Mouse (Mus musculus): ENCODE results near the gene Hmg20b. TPM values are rescaled to one million over a fixed set of nuclear protein-coding genes. Genes with fewer than 3 reads are reported as not detected.

Gene Hmg20b
- polyA plus RNA-seq, 1 experiment from 2014 or later, result 97.9 TPM

DNA sequence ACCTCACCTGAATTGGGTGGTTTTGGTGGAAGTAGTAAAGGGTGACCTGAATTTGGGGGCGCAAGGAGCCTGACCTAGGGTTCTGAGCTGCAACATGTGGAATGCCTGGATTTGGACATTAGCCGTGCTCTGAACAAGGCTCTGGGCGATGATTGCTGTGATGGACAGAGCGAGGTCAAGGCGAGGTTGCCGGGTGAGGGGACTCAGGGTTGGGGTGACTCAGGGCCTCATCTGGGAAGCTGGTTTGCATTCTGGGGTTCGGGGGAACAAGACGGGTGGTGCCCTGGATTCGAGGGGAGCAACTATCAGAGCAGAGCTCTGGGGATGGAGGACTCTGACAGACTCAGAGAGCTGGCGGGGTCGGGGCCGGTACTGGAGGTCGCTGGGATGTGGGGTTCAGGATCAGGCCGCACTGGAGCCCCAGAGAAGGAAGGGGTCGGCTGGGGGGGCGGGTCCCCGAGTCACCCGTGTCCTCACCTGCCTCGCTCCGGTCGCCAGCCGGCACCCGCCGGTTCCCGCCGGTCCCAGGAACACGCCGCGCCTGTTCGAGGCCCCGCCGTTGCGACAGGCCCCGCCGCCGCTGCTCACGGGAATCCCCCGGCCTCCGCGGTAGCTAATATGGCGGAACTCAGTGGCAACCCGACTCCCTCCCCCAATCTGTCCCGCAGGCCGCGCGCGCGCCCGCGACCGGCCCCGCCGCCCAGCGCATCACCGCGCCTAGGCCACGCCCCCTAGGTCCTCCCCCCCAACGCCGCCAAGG lies 27.7 kb upstream of the Hmg20b start, which contains the start of gene Fzr1:
Gene Fzr1 (minus strand): TSS at position 724 of the 760 bp plus-strand sequence.
- Histone ChIP-seq H3K4me3 (peak within 1 kb of the TSS; percentile 85), H3K4me2 (replicated peaks) (peak within 1 kb of the TSS; percentile 84), H3K9me3 (no peaks in the 10 kb centered on the region), H3K27me3 (no peaks in the 10 kb centered on the region), H3K9ac (replicated peaks) (peak within 1 kb of the TSS; percentile 97), H3K27ac (replicated peaks) (peak within 1 kb of the TSS; percentile 81), H3K4me1 (peaks cover 33% of the 10 kb centered on the region), H3K36me3 (peaks cover 28% of the 10 kb centered on the region)
- WGBS, result under 1% methylated on average over 31 of the region's 59 CpGs
- peak; percentile 72 for ATAC-seq (ENCODE audit: low FRiP score, low read depth)

DNA sequence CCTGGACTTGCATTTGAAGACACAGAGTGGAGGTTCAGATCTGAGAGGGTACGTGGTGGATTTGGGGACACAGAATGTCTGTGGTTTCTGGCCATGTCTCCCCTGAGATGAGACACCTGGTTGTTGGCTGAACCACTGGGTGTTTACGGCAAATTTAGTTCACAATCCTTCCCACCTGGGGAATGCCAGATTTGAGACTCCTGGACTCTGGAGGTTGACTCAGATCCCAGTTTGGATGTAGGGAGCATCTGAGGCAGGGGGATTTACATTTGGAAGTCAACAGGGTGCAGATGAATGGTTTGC lies 27.0 kb upstream of the Hmg20b start:
- no peak for ATAC-seq (ENCODE audit: low FRiP score, low read depth)
- Histone ChIP-seq H3K27me3 (no peaks in the 10 kb centered on the region), H3K9me3 (no peaks in the 10 kb centered on the region), H3K4me1 (peaks cover 33% of the 10 kb centered on the region), H3K4me3 (peak overlapping the region; percentile 85), H3K4me2 (replicated peaks) (peak overlapping the region; percentile 84), H3K27ac (replicated peaks) (0 out of 2 replicates have a peak overlapping the region, but pooled peaks have one; percentile 73), H3K36me3 (peaks cover 34% of the 10 kb centered on the region), H3K9ac (replicated peaks) (peak overlapping the region; percentile 97)
- 63% methylated on average over 2 of the region's 2 CpGs for WGBS

DNA sequence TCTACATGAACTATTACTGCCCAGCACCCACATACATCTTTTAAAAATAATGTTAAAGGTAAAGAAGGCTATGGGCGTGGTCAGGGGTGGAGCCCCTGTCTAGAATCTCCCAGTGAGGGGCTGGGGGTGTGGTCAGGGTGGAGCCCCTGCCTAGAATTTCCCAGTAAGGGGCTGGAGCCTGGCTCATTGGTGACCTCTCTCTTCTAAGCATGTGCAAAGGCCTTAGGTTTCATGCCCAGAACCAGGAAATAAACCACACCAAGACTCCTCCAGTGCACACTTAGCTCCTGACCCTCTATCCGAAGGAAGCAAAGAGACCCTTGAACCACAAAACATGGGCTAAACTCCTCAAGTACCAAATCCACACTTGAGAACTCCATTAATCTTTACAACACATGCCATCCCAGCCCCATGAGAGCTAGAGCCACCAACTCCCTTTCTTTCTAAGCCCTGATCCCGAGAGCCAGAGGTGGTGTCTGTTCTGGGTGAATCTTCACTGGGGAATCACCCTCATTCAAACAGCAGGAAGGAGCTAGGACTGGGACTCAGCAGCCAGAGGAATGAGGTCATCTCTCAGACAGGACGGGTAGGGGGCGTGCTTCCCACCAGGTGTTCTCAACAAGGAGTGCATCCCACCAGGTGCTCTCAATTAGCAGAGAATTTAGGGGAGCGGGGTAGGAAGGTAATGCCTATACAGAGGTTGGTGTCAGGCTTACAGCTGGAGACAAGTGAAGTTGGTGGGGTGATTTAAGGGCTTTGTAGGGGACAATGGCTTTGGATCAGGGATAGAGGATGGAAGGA lies 26.5 kb upstream of the Hmg20b start:
- no peaks in the 10 kb centered on the region for H3K9me3 ChIP-seq
- WGBS, result 40% methylated on average over 6 of the region's 6 CpGs
- H3K27ac ChIP-seq (replicated peaks), result 0 out of 2 replicates have a peak overlapping the region, but pooled peaks have one; percentile 3
- peak overlapping the region; percentile 84 for H3K4me2 ChIP-seq (replicated peaks)
- no peaks in the 10 kb centered on the region for H3K27me3 ChIP-seq
- H3K4me1 ChIP-seq, result peaks cover 29% of the 10 kb centered on the region
- H3K4me3 ChIP-seq, result peak overlapping the region; percentile 85
- peak overlapping the region; percentile 97 for H3K9ac ChIP-seq (replicated peaks)
- peaks cover 40% of the 10 kb centered on the region for H3K36me3 ChIP-seq
- ATAC-seq (ENCODE audit: low FRiP score, low read depth), result no peak

DNA sequence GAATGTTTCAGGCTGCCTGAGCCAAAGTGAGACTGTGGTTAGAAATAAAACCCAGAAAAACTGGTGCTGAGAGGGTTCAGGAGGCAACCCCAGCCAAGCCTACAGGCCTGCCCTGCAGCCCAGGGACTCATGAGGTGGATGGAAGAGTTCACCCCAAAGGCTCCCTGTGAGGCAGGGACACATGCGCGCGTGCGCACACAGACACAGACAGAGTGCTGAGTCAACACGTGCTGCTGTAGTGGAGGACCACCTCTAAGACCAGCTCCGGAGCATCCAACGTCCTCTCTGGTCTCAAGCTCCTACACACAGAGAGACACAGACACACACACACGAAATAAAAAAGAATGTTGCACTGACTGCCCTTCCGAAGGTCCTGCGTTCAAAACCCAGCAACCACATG lies 25.0 kb upstream of the Hmg20b start:
- H3K9me3 ChIP-seq, result no peaks in the 10 kb centered on the region
- peaks cover 29% of the 10 kb centered on the region for H3K4me1 ChIP-seq
- WGBS, result 92% methylated on average over 10 of the region's 10 CpGs
- no peak overlapping the region for H3K9ac ChIP-seq (replicated peaks)
- H3K27ac ChIP-seq (replicated peaks), result no peak overlapping the region
- no peak for ATAC-seq (ENCODE audit: low FRiP score, low read depth)
- H3K36me3 ChIP-seq, result peaks cover 54% of the 10 kb centered on the region
- no peak overlapping the region for H3K4me3 ChIP-seq
- no peaks in the 10 kb centered on the region for H3K27me3 ChIP-seq
- 0 out of 2 replicates have a peak overlapping the region, but pooled peaks have one; percentile 84 for H3K4me2 ChIP-seq (replicated peaks)

DNA sequence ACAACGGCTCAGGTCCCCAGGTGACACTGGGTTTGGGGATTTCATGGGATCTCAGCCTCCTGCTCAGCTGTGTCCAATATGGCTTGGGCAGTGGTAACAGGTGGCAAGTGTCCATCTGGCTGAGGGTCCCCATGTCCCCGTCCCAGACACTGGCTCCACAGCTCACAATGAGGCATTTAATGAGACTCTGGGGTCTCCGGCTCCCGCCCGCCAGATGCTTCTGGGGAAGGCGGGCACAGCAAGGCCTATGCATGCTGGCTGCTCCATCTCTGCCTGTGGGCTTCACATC lies 16.9 kb upstream of the Hmg20b start:
- ATAC-seq (ENCODE audit: low FRiP score, low read depth), result no peak
- H3K9me3 ChIP-seq, result no peaks in the 10 kb centered on the region
- WGBS, result 78% methylated on average over 6 of the region's 6 CpGs
- H3K4me1 ChIP-seq, result peaks cover 43% of the 10 kb centered on the region
- H3K9ac ChIP-seq (replicated peaks), result 0 out of 2 replicates have a peak overlapping the region, but pooled peaks have one; percentile 28
- peaks cover 61% of the 10 kb centered on the region for H3K36me3 ChIP-seq
- no peak overlapping the region for H3K4me3 ChIP-seq
- peaks cover 36% of the 10 kb centered on the region for H3K27me3 ChIP-seq
- H3K27ac ChIP-seq (replicated peaks), result 0 out of 2 replicates have a peak overlapping the region, but pooled peaks have one; percentile 25
- no peak overlapping the region for H3K4me2 ChIP-seq (replicated peaks)

DNA sequence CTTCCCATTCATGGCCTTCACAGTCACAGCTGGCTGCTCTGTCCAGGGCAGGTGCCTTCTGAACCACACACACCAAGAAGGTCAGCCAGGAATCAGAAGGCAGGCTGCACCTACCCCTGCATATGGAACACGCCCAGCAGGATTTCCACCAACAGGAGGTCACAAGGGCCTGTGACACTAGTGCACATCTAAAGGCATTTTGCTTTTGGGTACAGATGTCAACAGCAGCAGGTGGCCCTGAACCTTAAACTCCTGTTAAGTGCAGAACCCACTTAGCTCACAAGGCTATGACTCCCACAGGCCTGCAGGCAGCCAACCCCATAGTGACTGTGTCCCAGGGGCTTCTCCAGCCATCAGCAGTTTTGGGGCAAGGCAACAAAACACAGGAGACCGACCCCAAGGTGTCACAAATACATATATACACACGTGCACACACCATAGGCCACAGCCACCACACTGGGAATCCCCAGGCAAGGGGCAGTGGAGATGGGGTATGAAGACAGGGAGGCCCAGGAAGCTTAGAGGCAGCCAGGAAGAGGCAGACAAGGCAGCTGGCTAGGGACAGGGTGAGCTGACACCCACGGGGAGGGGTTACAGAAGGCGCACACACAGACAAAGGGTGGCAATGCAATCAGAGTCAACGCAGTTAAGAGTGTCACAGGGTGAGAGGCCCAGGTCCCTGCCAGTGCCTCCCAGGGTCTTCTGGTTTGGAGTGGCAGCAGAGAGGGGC lies 16.4 kb upstream of the Hmg20b start:
- Histone ChIP-seq H3K4me1 (peaks cover 43% of the 10 kb centered on the region), H3K4me3 (no peak overlapping the region), H3K27me3 (peaks cover 36% of the 10 kb centered on the region), H3K36me3 (peaks cover 56% of the 10 kb centered on the region), H3K9me3 (no peaks in the 10 kb centered on the region), H3K9ac (replicated peaks) (peak overlapping the region; percentile 28; the same call in 1 of the 2 replicates), H3K4me2 (replicated peaks) (no peak overlapping the region), H3K27ac (replicated peaks) (peak overlapping the region; percentile 54)
- 80% methylated on average over 6 of the region's 6 CpGs for WGBS
- ATAC-seq (ENCODE audit: low FRiP score, low read depth), result no peak

DNA sequence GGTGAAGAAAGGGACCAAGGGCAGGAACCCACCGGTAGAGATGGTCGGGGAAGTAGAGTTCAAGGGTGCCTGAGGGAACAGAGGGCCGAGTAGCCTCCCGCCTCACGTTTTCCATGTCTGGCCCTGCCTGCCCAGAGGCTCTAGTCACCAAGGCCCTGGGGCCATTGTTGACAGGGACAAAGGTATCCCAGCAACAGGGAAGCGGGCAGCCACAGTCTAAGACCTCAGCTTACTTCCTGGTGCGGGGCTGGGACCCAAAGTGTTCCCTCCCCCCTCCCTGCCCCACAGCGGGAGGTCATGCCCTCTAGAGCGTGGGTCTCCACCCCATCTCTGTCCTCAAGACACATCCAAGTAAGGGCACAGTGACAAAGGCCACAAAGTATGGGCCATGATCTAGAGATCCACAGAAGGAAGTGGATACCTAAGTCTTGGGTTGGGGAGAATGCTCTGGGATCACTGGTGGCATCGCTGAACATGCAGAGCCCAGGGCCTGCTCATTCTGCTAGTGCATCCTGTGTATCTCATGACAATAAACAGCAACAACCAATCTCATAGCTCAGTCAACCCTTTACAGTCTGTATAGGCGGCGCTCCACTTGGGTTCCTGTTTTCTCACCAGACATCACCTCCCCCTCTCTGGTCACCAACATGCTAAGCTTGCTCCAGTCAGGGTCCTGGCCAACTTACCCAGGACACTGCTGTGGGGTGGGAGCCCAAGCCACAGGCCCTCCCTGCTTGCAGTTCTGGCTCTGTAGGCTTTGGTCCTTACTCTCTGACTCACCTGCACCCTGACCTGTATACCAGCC lies 15.6 kb upstream of the Hmg20b start, which contains the start of gene 4930404N11Rik:
Gene 4930404N11Rik (minus strand): TSS at position 145 of the 805 bp plus-strand sequence.
- peak; percentile 34; the same call in 1 of the 2 replicates for ATAC-seq (ENCODE audit: low FRiP score, low read depth)
- peak within 1 kb of the TSS; percentile 48 for H3K4me2 ChIP-seq (replicated peaks)
- H3K9ac ChIP-seq (replicated peaks), result peak within 1 kb of the TSS; percentile 28; the same call in 1 of the 2 replicates
- peak within 1 kb of the TSS; percentile 28; the same call in 1 of the 2 replicates for H3K4me3 ChIP-seq
- peaks cover 49% of the 10 kb centered on the region for H3K36me3 ChIP-seq
- H3K4me1 ChIP-seq, result peaks cover 43% of the 10 kb centered on the region
- WGBS, result 13% methylated on average over 12 of the region's 12 CpGs
- H3K27ac ChIP-seq (replicated peaks), result peak within 1 kb of the TSS; percentile 54
- peaks cover 36% of the 10 kb centered on the region for H3K27me3 ChIP-seq
- no peaks in the 10 kb centered on the region for H3K9me3 ChIP-seq

DNA sequence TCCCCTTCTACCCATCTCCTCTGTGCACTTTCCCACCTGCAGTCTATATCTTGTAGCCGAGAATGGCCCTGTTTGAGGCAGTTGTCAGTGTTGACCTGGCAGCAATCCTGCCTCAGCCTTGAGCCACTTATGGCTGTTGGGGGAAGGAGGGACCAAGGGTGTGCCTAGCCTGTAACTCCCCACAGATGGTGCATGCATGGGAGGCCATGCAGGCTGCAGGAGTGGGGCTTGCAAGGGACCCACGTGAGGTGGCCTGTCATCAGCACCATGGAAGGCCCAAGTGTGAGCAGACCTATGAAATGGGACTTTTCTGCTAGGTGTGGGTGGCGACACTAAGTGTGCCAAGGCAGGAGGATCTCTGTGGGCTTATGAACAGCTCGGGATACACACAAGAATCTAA lies 14.8 kb upstream of the Hmg20b start:
- ATAC-seq (ENCODE audit: low FRiP score, low read depth), result peak; percentile 10; the same call in 1 of the 2 replicates
- Histone ChIP-seq H3K36me3 (peaks cover 41% of the 10 kb centered on the region), H3K4me2 (replicated peaks) (peak overlapping the region; percentile 48; the same call in 1 of the 2 replicates), H3K4me1 (peaks cover 51% of the 10 kb centered on the region), H3K27ac (replicated peaks) (no peak overlapping the region), H3K9me3 (no peaks in the 10 kb centered on the region), H3K27me3 (peaks cover 36% of the 10 kb centered on the region), H3K4me3 (no peak overlapping the region), H3K9ac (replicated peaks) (no peak overlapping the region; the same call in 1 of the 2 replicates)
- 28% methylated on average over 4 of the region's 4 CpGs for WGBS

DNA sequence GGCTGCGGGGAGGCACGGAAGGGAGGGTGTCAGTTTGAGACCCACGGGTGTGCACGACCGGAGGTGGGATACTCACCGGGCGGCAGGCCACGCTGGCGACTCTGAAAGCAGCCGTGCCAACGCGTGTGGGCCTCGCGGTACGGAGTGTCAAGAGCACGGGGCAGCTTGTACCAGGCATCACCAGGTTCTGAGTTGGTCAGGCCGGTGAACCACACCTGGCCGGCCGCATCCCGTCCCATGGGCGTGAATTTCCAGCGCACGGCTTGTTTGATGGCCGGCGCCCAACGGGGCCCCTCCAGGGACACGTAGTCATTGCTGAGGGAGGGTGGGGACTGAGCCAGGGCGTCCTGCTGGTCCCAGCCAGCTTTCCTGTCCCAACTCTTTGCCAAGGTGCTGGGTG lies 14.4 kb upstream of the Hmg20b start:
- no peaks in the 10 kb centered on the region for H3K9me3 ChIP-seq
- no peak overlapping the region; the same call in 1 of the 2 replicates for H3K9ac ChIP-seq (replicated peaks)
- ATAC-seq (ENCODE audit: low FRiP score, low read depth), result no peak; the same call in 1 of the 2 replicates
- WGBS, result 11% methylated on average over 28 of the region's 28 CpGs
- H3K4me2 ChIP-seq (replicated peaks), result peak overlapping the region; percentile 48
- peaks cover 36% of the 10 kb centered on the region for H3K27me3 ChIP-seq
- peak overlapping the region; percentile 28 for H3K4me3 ChIP-seq
- peaks cover 52% of the 10 kb centered on the region for H3K4me1 ChIP-seq
- H3K36me3 ChIP-seq, result peaks cover 36% of the 10 kb centered on the region
- H3K27ac ChIP-seq (replicated peaks), result no peak overlapping the region

DNA sequence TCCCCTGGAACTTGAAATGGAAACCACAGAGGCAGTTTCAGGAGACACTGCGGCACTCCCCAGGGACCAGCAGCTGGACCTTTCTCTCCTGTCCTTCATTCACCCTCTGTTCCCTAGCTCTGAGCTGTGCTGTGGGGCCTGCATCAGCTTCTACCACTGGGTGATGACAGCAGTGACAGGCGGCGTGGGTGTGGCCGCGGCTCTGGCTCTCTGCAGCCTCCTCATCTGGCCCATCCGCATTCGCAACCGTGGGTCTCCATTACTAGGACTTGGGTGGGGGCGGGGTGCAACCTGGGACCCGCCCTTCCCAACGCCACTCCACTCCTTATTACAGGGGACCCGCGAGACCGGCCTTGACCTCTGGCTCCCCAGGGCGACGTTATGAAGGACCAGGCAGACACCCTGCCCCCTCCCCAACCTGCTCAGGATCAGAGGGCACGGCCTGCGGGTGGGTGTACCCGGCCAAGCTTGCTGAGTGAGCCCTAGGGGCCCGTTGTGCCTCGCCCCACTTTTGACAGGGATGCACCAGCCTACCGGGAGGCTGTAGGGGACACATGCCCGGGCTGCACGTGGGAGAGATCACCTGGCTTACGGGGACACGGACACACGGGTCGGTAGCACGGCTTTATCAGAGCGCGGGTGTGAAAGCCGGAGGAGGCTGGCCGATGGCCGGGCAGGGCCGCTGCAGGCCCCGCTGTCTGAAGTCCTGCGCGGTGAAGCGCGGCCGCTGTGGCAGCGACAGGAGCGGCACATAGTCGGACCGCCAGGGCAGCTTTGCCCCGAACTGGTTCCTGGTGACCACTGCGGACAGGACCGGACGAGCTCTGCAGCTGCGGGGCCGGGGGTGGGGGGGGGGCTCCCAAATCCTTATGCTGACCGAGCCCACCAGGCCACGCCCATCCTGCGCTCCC lies 13.4 kb upstream of the Hmg20b start:
- WGBS, result 12% methylated on average over 49 of the region's 54 CpGs
- H3K4me3 ChIP-seq, result peak overlapping the region; percentile 28
- H3K27me3 ChIP-seq, result peaks cover 38% of the 10 kb centered on the region
- H3K36me3 ChIP-seq, result peaks cover 27% of the 10 kb centered on the region
- no peaks in the 10 kb centered on the region for H3K9me3 ChIP-seq
- peaks cover 62% of the 10 kb centered on the region for H3K4me1 ChIP-seq
- ATAC-seq (ENCODE audit: low FRiP score, low read depth), result no peak
- no peak overlapping the region for H3K27ac ChIP-seq (replicated peaks)
- peak overlapping the region; percentile 48 for H3K4me2 ChIP-seq (replicated peaks)
- peak overlapping the region; percentile 28; the same call in 1 of the 2 replicates for H3K9ac ChIP-seq (replicated peaks)
